Mouse (Mus musculus): ENCODE results near the gene Il5. TPM values are rescaled to one million over a fixed set of nuclear protein-coding genes. Genes with fewer than 3 reads are reported as not detected.
A peak's percentile ranks its signal among the peaks of the same experiment; 100 is the strongest.

The Il5 gene
- polyA plus RNA-seq (2012; rRNA removed), result 0.15 and 0.34 TPM in 2 replicates

DNA sequence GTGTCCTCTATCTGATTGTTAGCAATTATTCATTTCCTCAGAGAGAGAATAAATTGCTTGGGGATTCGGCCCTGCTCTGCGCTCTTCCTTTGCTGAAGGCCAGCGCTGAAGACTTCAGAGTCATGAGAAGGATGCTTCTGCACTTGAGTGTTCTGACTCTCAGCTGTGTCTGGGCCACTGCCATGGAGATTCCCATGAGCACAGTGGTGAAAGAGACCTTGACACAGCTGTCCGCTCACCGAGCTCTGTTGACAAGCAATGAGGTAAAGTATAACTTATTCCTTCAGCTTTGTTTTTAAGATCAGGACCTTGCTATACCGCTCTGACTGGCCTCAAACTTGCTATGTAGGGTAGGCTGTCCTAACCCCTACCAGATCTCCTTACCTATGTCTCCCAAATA lies at the start of gene Il5:
TSS of gene Il5 (plus strand) at position 80 of the 400 bp plus-strand sequence.
- no peak within 1 kb of the TSS for H3K4me3 ChIP-seq (ENCODE audit: insufficient read depth, low read length)
- H3K27ac ChIP-seq (ENCODE audit: insufficient read depth, low read length), result no peak within 1 kb of the TSS
- H3K4me1 ChIP-seq (ENCODE audit: control insufficient read depth, insufficient read depth, low read length), result no peaks in the 10 kb centered on the region
- TF ChIP-seq CTCF (IDR thresholded peaks at IDR 0.05; ENCODE audit: extremely low read depth, insufficient read depth, low read length), result no peak
- TF ChIP-seq POLR2A (IDR thresholded peaks at IDR 0.05; ENCODE audit: extremely low read depth, insufficient read depth, low read length), result no peak

DNA sequence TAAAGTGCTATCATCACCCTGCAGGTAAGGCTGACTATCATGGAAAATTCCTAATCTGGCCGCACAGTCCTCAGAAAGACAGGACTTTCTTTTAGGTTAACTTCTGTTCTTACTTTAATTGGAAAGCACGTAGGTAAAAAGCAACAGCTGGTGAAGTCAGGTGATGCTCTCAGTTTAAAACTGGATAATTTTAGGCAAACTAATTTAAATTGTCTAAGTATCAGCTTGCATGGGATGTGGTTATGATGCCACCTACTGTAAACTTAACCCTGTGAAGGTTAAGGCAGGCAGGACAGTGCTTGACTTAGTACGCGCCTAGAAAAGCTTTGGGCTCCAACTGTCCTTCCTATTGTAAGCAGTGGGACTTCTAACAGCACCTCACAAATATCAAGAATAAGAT lies 49.2 kb upstream of the Il5 start:
- Histone ChIP-seq H3K27ac (ENCODE audit: insufficient read depth, low read length) (no peak overlapping the region), H3K4me1 (ENCODE audit: control insufficient read depth, insufficient read depth, low read length) (no peaks in the 10 kb centered on the region), H3K4me3 (ENCODE audit: insufficient read depth, low read length) (no peak overlapping the region)
- TF ChIP-seq CTCF (IDR thresholded peaks at IDR 0.05; ENCODE audit: extremely low read depth, insufficient read depth, low read length), result no peak
- no peak for TF ChIP-seq POLR2A (IDR thresholded peaks at IDR 0.05; ENCODE audit: extremely low read depth, insufficient read depth, low read length)

DNA sequence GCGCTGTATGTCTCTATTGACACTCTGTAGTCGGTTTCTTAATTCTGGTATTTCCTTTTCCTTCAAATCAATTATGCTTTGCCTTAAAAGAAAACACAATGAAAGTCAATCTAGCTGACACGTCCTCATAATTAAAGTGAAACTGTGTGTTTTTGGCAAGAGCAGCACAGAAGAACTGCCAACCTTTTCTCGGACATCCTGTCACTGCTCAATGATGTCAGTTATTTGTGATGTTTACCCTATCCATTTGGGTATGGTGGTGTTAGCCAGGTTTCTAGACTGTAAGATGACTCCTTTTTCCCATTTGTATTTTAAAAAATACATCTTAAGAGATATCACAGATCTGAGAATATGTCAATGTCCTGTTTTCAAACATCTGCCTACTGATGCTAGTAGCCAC lies 40.5 kb upstream of the Il5 start:
- H3K27ac ChIP-seq (ENCODE audit: insufficient read depth, low read length), result no peak overlapping the region
- H3K4me3 ChIP-seq (ENCODE audit: insufficient read depth, low read length), result no peak overlapping the region
- TF ChIP-seq CTCF (IDR thresholded peaks at IDR 0.05; ENCODE audit: extremely low read depth, insufficient read depth, low read length), result no peak
- H3K4me1 ChIP-seq (ENCODE audit: control insufficient read depth, insufficient read depth, low read length), result no peaks in the 10 kb centered on the region

DNA sequence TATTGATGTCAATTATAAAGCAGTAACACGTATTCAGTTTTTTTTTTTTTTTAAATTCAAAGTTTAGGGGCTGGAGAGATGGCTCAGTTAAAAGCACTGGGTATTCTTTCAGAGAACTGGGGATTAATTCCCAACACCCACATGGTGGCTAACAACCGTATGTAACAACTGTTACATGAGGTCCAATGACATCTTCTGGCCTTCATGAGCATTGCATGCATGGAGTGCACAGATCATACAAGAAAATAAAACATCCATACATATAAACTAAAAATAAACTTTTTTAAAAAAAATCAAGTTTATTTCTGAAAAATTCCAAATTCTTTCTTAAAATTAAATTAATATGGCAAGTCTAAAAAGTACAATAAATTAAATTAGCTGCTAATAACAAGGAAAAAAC lies 38.9 kb upstream of the Il5 start:
- TF ChIP-seq POLR2A (IDR thresholded peaks at IDR 0.05; ENCODE audit: extremely low read depth, insufficient read depth, low read length), result no peak
- Histone ChIP-seq H3K4me3 (ENCODE audit: insufficient read depth, low read length) (no peak overlapping the region), H3K4me1 (ENCODE audit: control insufficient read depth, insufficient read depth, low read length) (no peaks in the 10 kb centered on the region), H3K27ac (ENCODE audit: insufficient read depth, low read length) (no peak overlapping the region)

DNA sequence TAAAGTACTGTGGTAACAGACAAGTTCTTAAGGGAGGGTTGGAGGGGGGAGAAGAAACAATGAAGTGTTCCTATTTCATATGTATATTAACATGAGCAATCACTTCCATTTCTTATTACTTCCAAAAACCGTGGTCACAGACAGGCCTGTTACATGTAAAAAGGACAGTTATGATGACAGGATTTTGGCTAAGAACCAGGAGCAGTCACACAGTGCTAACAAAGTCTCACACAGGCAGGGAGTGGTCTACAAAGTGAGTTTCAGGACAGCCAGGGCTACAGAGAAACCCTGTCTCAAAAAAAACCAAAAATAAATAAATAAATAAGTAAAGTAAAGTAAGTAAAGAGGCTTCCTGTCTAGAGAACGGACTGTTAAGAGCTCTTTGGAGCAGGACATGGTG lies 38.4 kb upstream of the Il5 start:
- no peak overlapping the region for H3K4me3 ChIP-seq (ENCODE audit: insufficient read depth, low read length)
- TF ChIP-seq POLR2A (IDR thresholded peaks at IDR 0.05; ENCODE audit: extremely low read depth, insufficient read depth, low read length), result no peak
- TF ChIP-seq CTCF (IDR thresholded peaks at IDR 0.05; ENCODE audit: extremely low read depth, insufficient read depth, low read length), result no peak
- H3K4me1 ChIP-seq (ENCODE audit: control insufficient read depth, insufficient read depth, low read length), result no peaks in the 10 kb centered on the region
- no peak overlapping the region for H3K27ac ChIP-seq (ENCODE audit: insufficient read depth, low read length)

DNA sequence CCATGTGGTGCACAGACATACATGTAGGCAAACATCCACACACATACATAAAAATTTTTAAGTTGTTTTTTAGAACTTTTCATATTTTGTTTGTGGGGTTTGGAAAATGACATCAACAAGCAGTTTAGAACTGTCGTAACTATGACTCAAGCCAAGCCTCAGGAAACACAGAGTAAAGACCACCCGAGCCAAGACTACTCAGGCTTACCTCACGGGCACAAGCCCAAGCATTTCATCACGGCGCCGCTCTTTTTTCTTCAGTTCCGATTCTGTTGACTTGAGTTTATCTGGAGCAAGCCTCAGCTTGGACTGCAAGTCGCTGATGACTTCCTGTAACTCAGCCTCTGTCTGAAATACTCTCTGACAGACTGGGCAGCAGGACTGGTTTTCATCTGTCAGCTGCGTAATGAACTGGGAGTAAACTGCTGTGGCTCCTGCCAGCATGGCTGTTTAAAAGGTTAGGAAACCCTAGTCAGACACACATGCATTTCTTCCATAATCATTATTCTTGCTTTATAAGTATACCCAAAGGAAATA lies 37.5 kb upstream of the Il5 start:
- Histone ChIP-seq H3K4me1 (ENCODE audit: control insufficient read depth, insufficient read depth, low read length) (no peaks in the 10 kb centered on the region), H3K4me3 (ENCODE audit: insufficient read depth, low read length) (no peak overlapping the region), H3K27ac (ENCODE audit: insufficient read depth, low read length) (no peak overlapping the region)
- TF ChIP-seq CTCF (IDR thresholded peaks at IDR 0.05; ENCODE audit: extremely low read depth, insufficient read depth, low read length) (no peak), POLR2A (IDR thresholded peaks at IDR 0.05; ENCODE audit: extremely low read depth, insufficient read depth, low read length) (no peak)

DNA sequence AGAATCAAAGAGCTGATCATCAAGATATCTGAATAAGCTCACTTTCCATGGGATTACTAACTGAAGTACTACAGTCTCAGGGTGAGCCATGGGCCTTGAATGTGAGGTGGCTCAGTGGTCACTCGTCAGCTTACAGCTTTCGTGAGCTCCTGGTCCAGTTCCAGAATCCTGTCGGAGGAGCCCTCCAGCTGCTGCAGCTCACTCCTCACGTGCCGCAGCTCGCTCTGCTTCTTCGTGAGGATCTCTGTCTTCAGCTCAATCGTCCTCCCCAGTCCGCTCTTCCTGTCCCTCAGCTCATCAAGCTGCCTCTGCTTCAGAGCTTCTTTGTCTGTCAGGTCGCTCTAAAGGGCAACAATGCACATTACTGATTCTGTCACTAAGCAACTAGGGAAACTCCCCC lies 28.6 kb upstream of the Il5 start:
- peak overlapping the region; percentile 26 for H3K4me3 ChIP-seq (ENCODE audit: insufficient read depth, low read length)
- H3K4me1 ChIP-seq (ENCODE audit: control insufficient read depth, insufficient read depth, low read length), result no peaks in the 10 kb centered on the region
- no peak overlapping the region for H3K27ac ChIP-seq (ENCODE audit: insufficient read depth, low read length)
- TF ChIP-seq CTCF (IDR thresholded peaks at IDR 0.05; ENCODE audit: extremely low read depth, insufficient read depth, low read length) (no peak), POLR2A (IDR thresholded peaks at IDR 0.05; ENCODE audit: extremely low read depth, insufficient read depth, low read length) (no peak)

DNA sequence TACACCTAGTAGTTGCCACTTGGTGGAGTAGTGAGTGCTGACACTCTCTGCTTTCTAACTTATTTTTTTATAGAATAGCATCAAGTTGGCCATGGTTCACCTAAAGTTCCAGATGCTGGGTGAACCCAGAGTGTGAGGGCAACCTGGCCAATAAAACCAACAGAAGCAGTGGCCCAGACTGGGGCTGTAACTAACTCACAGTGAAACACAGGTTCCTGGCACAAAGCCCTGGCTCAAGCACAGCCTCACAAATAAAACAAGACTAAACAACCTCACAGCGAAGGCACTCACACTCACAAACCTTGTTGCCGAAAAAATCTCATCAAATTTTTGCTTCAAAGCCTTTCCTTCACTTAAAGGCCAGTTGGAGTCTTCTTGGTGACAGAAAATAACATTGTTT lies 22.1 kb upstream of the Il5 start:
- TF ChIP-seq CTCF (IDR thresholded peaks at IDR 0.05; ENCODE audit: extremely low read depth, insufficient read depth, low read length) (no peak), POLR2A (IDR thresholded peaks at IDR 0.05; ENCODE audit: extremely low read depth, insufficient read depth, low read length) (no peak)
- Histone ChIP-seq H3K4me3 (ENCODE audit: insufficient read depth, low read length) (no peak overlapping the region), H3K27ac (ENCODE audit: insufficient read depth, low read length) (no peak overlapping the region), H3K4me1 (ENCODE audit: control insufficient read depth, insufficient read depth, low read length) (no peaks in the 10 kb centered on the region)

DNA sequence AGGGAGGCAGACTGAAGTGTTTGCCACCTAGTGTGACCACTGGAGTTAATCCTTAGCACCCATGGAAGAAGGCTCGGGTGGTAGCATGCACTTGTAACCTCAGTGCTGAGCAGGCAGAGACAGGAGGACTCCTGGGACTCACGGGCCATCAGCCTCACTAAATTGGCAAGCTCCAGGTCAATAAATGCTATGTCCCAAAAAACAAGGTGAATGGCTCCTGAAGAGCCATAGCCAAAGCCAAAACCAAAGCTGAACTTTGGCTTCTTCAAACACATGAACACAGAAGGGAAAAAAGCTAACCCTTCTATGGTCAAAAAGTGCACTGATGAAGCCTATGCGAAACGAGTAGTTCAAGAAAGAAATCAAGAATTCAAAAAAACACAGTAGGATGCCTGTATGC lies 21.2 kb upstream of the Il5 start:
- no peak overlapping the region for H3K4me3 ChIP-seq (ENCODE audit: insufficient read depth, low read length)
- TF ChIP-seq POLR2A (IDR thresholded peaks at IDR 0.05; ENCODE audit: extremely low read depth, insufficient read depth, low read length) (no peak), CTCF (IDR thresholded peaks at IDR 0.05; ENCODE audit: extremely low read depth, insufficient read depth, low read length) (no peak)

DNA sequence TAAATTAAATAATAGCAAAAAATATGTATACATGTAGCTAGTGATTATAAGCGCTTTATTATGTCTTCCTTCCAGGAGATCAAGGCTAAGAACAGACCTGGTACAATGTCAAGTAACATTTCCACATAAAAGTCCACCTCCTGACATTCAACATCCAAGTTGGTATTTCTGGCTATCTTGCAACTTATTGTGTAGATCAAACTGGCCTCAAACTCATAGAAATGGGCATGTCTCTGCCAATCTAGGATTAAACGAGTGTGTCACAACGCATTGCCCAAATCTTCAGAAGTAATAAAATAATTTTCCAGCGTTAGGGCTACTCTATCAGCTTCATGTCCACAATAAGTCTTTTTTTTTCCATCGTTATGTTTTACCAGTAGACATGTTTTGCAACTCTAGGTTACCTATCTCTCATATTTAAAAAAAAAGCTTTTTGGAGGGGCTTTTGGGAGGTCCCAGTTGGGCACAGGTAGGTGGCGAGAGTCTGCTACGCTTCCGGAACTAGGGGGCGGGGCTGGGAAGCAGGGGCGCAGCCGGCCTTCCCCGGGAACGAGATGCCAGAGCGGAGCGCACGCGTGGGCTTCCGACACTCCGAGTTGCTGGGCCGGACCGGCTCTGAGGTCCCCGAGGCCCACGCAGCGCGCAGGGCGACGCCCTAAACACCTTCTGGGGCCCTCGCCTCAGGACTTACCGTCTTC lies 14.2 kb upstream of the Il5 start:
- peak overlapping the region; percentile 45 for H3K4me3 ChIP-seq (ENCODE audit: insufficient read depth, low read length)
- H3K4me1 ChIP-seq (ENCODE audit: control insufficient read depth, insufficient read depth, low read length), result peaks cover 1% of the 10 kb centered on the region; the same call in 1 of the 2 replicates
- no peak for TF ChIP-seq CTCF (IDR thresholded peaks at IDR 0.05; ENCODE audit: extremely low read depth, insufficient read depth, low read length)
- TF ChIP-seq POLR2A (IDR thresholded peaks at IDR 0.05; ENCODE audit: extremely low read depth, insufficient read depth, low read length), result no peak
- H3K27ac ChIP-seq (ENCODE audit: insufficient read depth, low read length), result no peak overlapping the region

More for the DNA sequence above, 21.2 kb upstream of the Il5 start:
- H3K27ac ChIP-seq (ENCODE audit: insufficient read depth, low read length), result no peak overlapping the region
- no peaks in the 10 kb centered on the region for H3K4me1 ChIP-seq (ENCODE audit: control insufficient read depth, insufficient read depth, low read length)

Measured in cortical plate, adult 2 months (tissue).